Mouse (Mus musculus): ENCODE measurements at regions not wholly inside any gene's neighbourhood (a gene's known extent, or its start where the extent isn't known, plus 50 kb on each side); places are given as distances from the start of the nearest gene placed in this dataset.

GRCm38 (mm10) chr3:147796524-147796923, 944.4 kb downstream of the Ttll7 start:
- TF ChIP-seq POLR2A (IDR thresholded peaks at IDR 0.05; ENCODE audit: insufficient read depth, low read length) (no peak), CTCF (IDR thresholded peaks at IDR 0.05; ENCODE audit: low read depth, low read length) (no peak), EP300 (IDR thresholded peaks at IDR 0.05; ENCODE audit: insufficient read depth, low read depth, low read length) (no peak)

Data from ES-Bruce4 (cell line).